Mouse (Mus musculus): ENCODE data around the gene Kmt5b. TPM values are rescaled to one million over a fixed set of nuclear protein-coding genes. Genes with fewer than 3 reads are reported as not detected.

Kmt5b gene
- polyA plus RNA-seq, 1 experiment from 2014 or later: 6.2 TPM

GRCm38 (mm10) chr19:3853121-3853520, 85.9 kb downstream of the Kmt5b start:
- Histone ChIP-seq H3K4me1 (ENCODE audit: insufficient read depth) (peaks cover 41% of the 10 kb centered on the region), H3K9me3 (ENCODE audit: low read length) (no peaks in the 10 kb centered on the region), H3K27ac (ENCODE audit: low read depth) (0 out of 2 replicates have a peak overlapping the region, but pooled peaks have one; percentile 99), H3K9ac (replicated peaks) (0 out of 2 replicates have a peak overlapping the region, but pooled peaks have one; percentile 27), H3K36me3 (replicated peaks; ENCODE audit: insufficient read depth, low read length) (peaks cover 2% of the 10 kb centered on the region; the same call in 1 of the 2 replicates), H3K4me2 (ENCODE audit: low read depth, low read length) (peak overlapping the region; percentile 99), H3K4me3 (ENCODE audit: low read depth, low read length) (peak overlapping the region; percentile 82), H3K27me3 (ENCODE audit: insufficient read depth, low read length) (no peaks in the 10 kb centered on the region)
- no peak for DNase-seq
- no peak for ATAC-seq
- WGBS (ENCODE audit: insufficient replicate concordance): 75% methylated on average over 10 of the region's 10 CpGs
- TF ChIP-seq CTCF (IDR thresholded peaks at IDR 0.05; ENCODE audit: low read depth) (no peak), EP300 (IDR thresholded peaks at IDR 0.05; ENCODE audit: low read depth) (no peak)

DNA sequence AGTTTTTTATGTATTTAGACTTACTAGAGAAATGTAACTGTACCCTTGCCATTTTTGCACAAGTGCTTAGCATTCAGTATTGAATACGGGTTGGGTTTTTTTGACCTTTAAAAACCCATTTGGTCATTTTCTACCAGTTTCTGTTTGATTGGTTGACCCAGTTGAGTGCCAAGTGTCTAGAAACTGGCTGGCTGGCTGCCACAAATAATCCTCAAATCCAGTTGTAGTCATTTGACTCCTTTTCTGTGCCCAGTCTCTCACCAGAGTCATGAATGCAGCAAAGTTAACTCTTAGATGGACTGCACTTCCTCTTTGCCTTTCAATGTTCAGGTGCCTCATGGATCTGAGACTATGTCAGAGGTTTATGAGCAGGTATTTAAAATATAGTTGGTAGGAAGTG, 86.7 kb downstream of the Kmt5b start:
- H3K27me3 ChIP-seq (ENCODE audit: insufficient read depth, low read length): no peaks in the 10 kb centered on the region
- no peak overlapping the region for H3K9ac ChIP-seq (replicated peaks)
- 0 out of 2 replicates have a peak overlapping the region, but pooled peaks have one; percentile 0 for H3K27ac ChIP-seq (ENCODE audit: low read depth)
- peaks cover 2% of the 10 kb centered on the region; the same call in 1 of the 2 replicates for H3K36me3 ChIP-seq (replicated peaks; ENCODE audit: insufficient read depth, low read length)
- peaks cover 43% of the 10 kb centered on the region for H3K4me1 ChIP-seq (ENCODE audit: insufficient read depth)
- DNase-seq (peak; percentile 35), ATAC-seq (no peak)
- H3K4me3 ChIP-seq (ENCODE audit: low read depth, low read length): peak overlapping the region; percentile 82
- WGBS (ENCODE audit: insufficient replicate concordance): 73% methylated on average over 1 of the region's 1 CpGs
- H3K9me3 ChIP-seq (ENCODE audit: low read length): no peaks in the 10 kb centered on the region
- peak overlapping the region; percentile 99 for H3K4me2 ChIP-seq (ENCODE audit: low read depth, low read length)
- no peak for TF ChIP-seq EP300 (IDR thresholded peaks at IDR 0.05; ENCODE audit: low read depth)
- no peak for TF ChIP-seq CTCF (IDR thresholded peaks at IDR 0.05; ENCODE audit: low read depth)

- peaks cover 41% of the 10 kb centered on the region for H3K4me1 ChIP-seq (ENCODE audit: insufficient read depth)
Observed at GRCm38 (mm10) chr19:3855091-3855490, 87.9 kb downstream of the Kmt5b start.

GRCm38 (mm10) chr19:3855601-3856000, 88.4 kb downstream of the Kmt5b start:
- no peak overlapping the region for H3K27ac ChIP-seq (ENCODE audit: low read depth)
- H3K4me1 ChIP-seq (ENCODE audit: insufficient read depth): peaks cover 38% of the 10 kb centered on the region
- ATAC-seq (no peak), DNase-seq (no peak)
- no peak overlapping the region for H3K9ac ChIP-seq (replicated peaks)
- H3K4me3 ChIP-seq (ENCODE audit: low read depth, low read length): peak overlapping the region; percentile 22; the same call in 1 of the 2 replicates
- TF ChIP-seq CTCF (IDR thresholded peaks at IDR 0.05; ENCODE audit: low read depth): no peak
- no peak for TF ChIP-seq EP300 (IDR thresholded peaks at IDR 0.05; ENCODE audit: low read depth)
- peaks cover 2% of the 10 kb centered on the region; the same call in 1 of the 2 replicates for H3K36me3 ChIP-seq (replicated peaks; ENCODE audit: insufficient read depth, low read length)
- H3K4me2 ChIP-seq (ENCODE audit: low read depth, low read length): peak overlapping the region; percentile 60
- 37% methylated on average over 4 of the region's 4 CpGs for WGBS (ENCODE audit: insufficient replicate concordance)
- H3K9me3 ChIP-seq (ENCODE audit: low read length): no peaks in the 10 kb centered on the region
- no peaks in the 10 kb centered on the region for H3K27me3 ChIP-seq (ENCODE audit: insufficient read depth, low read length)

More at GRCm38 (mm10) chr19:3855091-3855490, 87.9 kb downstream of the Kmt5b start:
- ATAC-seq (no peak), DNase-seq (no peak)
- Histone ChIP-seq H3K27me3 (ENCODE audit: insufficient read depth, low read length) (no peaks in the 10 kb centered on the region), H3K9ac (replicated peaks) (no peak overlapping the region), H3K4me2 (ENCODE audit: low read depth, low read length) (peak overlapping the region; percentile 60), H3K4me3 (ENCODE audit: low read depth, low read length) (no peak overlapping the region), H3K27ac (ENCODE audit: low read depth) (no peak overlapping the region), H3K36me3 (replicated peaks; ENCODE audit: insufficient read depth, low read length) (peaks cover 2% of the 10 kb centered on the region; the same call in 1 of the 2 replicates), H3K9me3 (ENCODE audit: low read length) (no peaks in the 10 kb centered on the region)
- no peak for TF ChIP-seq CTCF (IDR thresholded peaks at IDR 0.05; ENCODE audit: low read depth)
- WGBS (ENCODE audit: insufficient replicate concordance): 54% methylated on average over 6 of the region's 6 CpGs

GRCm38 (mm10) chr19:3857220-3857619, 90.0 kb downstream of the Kmt5b start:
- Histone ChIP-seq H3K4me3 (ENCODE audit: low read depth, low read length) (no peak overlapping the region), H3K4me1 (ENCODE audit: insufficient read depth) (peaks cover 30% of the 10 kb centered on the region), H3K27ac (ENCODE audit: low read depth) (no peak overlapping the region), H3K4me2 (ENCODE audit: low read depth, low read length) (no peak overlapping the region), H3K9me3 (ENCODE audit: low read length) (no peaks in the 10 kb centered on the region), H3K27me3 (ENCODE audit: insufficient read depth, low read length) (no peaks in the 10 kb centered on the region), H3K9ac (replicated peaks) (no peak overlapping the region), H3K36me3 (replicated peaks; ENCODE audit: insufficient read depth, low read length) (peaks cover 6% of the 10 kb centered on the region; the same call in 1 of the 2 replicates)
- no peak for TF ChIP-seq EP300 (IDR thresholded peaks at IDR 0.05; ENCODE audit: low read depth)
- TF ChIP-seq CTCF (IDR thresholded peaks at IDR 0.05; ENCODE audit: low read depth): no peak
- WGBS (ENCODE audit: insufficient replicate concordance): 65% methylated on average over 3 of the region's 3 CpGs
- no peak for DNase-seq
- no peak for ATAC-seq

GRCm38 (mm10) chr19:3862713-3863112, 95.5 kb downstream of the Kmt5b start:
- H3K4me3 ChIP-seq (ENCODE audit: low read depth, low read length): no peak overlapping the region
- no peak overlapping the region for H3K4me2 ChIP-seq (ENCODE audit: low read depth, low read length)
- no peak overlapping the region for H3K9ac ChIP-seq (replicated peaks)
- 50% methylated on average over 2 of the region's 2 CpGs for WGBS (ENCODE audit: insufficient replicate concordance)
- TF ChIP-seq CTCF (IDR thresholded peaks at IDR 0.05; ENCODE audit: low read depth) (no peak), EP300 (IDR thresholded peaks at IDR 0.05; ENCODE audit: low read depth) (no peak)
- H3K27ac ChIP-seq (ENCODE audit: low read depth): 0 out of 2 replicates have a peak overlapping the region, but pooled peaks have one; percentile 6
- peaks cover 20% of the 10 kb centered on the region for H3K36me3 ChIP-seq (replicated peaks; ENCODE audit: insufficient read depth, low read length)
- H3K4me1 ChIP-seq (ENCODE audit: insufficient read depth): peaks cover 18% of the 10 kb centered on the region
- DNase-seq (no peak), ATAC-seq (no peak; the same call in 1 of the 2 replicates)
- H3K9me3 ChIP-seq (ENCODE audit: low read length): no peaks in the 10 kb centered on the region
- H3K27me3 ChIP-seq (ENCODE audit: insufficient read depth, low read length): no peaks in the 10 kb centered on the region

Data from liver, postnatal 0 days (tissue).